Mouse (Mus musculus) hindbrain, embryonic 10.5 days (tissue): ENCODE results near the gene Dohh. TPM values are rescaled to one million over a fixed set of nuclear protein-coding genes. Genes with fewer than 3 reads are reported as not detected.

Experiments
- DNase-seq: peaks from one replicate; pipeline ENCODE4 v3.0.0-alpha.2; 2017; ENCODE audit warnings: low spot score
- H3K27ac ChIP-seq: fragments of 300-500 bp; sonication (generic); 2 replicates; pipeline ENCODE4 v1.5.1; 2016; ENCODE audit warnings: mild to moderate bottlenecking, moderate library complexity
- H3K27me3 ChIP-seq: fragments of 300-500 bp; sonication (generic); 2 replicates; pipeline ENCODE4 v1.6.1; 2016; ENCODE audit warnings: mild to moderate bottlenecking; ENCODE audit not compliant: poor library complexity, insufficient read depth, severe bottlenecking
- H3K36me3 ChIP-seq: fragments of 300-500 bp; sonication (generic); 2 replicates; pipeline ENCODE4 v1.6.1; 2016; ENCODE audit warnings: mild to moderate bottlenecking, moderate library complexity
- H3K4me1 ChIP-seq: fragments of 300-500 bp; sonication (generic); replicated peaks from 2 replicates; pipeline ENCODE4 v1.6.1; 2016; ENCODE audit warnings: mild to moderate bottlenecking
- H3K4me3 ChIP-seq: fragments of 300-500 bp; sonication (generic); 2 replicates; pipeline ENCODE4 v1.5.1; 2016; ENCODE audit warnings: mild to moderate bottlenecking, moderate library complexity
- H3K9me3 ChIP-seq: fragments of 300-500 bp; sonication (generic); 2 replicates; pipeline ENCODE4 v1.6.1; 2016; ENCODE audit warnings: mild to moderate bottlenecking, moderate library complexity
- WGBS: fragments of 180-500 bp; shearing (Covaris S2); methylation state at CpG from one replicate; pipeline ENCODE4 v1.1.7; 2016; 5-methylcytosine and 5-hydroxymethylcytosine counted together
- polyA plus RNA-seq: library from polyadenylated mRNA; unstranded; fragments of >200 nt; fragmentation: Nextera tagmentation; extraction: Ambion mirVana; gene quantifications from 2 replicates; pipeline ENCODE4 v1.2.1, GENCODE M21; 2016

Dohh gene
- polyA plus RNA-seq, 1 experiment from 2014 or later = 95.8 TPM

GRCm38 (mm10) chr10:81349961-81350350, 34.3 kb upstream of the Dohh start:
- under 1% methylated on average over 29 of the region's 29 CpGs for WGBS

GRCm38 (mm10) chr10:81350351-81351063, 33.7 kb upstream of the Dohh start, which contains the start of gene Hmg20b:
Gene Hmg20b, minus strand, starts transcription at chr10:81350480.
- peaks cover 57% of the 10 kb centered on the region for H3K4me1 ChIP-seq

More at GRCm38 (mm10) chr10:81349961-81350350, 34.3 kb upstream of the Dohh start:
- Histone ChIP-seq H3K4me1 (peaks cover 55% of the 10 kb centered on the region), H3K27ac (peak overlapping the region; percentile 89), H3K9me3 (no peaks in the 10 kb centered on the region), H3K4me3 (peak overlapping the region; percentile 92), H3K36me3 (peaks cover 38% of the 10 kb centered on the region), H3K27me3 (peaks cover 42% of the 10 kb centered on the region)
- DNase-seq = no peak

GRCm38 (mm10) chr10:81351678-81352291, 32.4 kb upstream of the Dohh start:
- H3K4me3 ChIP-seq = no peak overlapping the region

More at GRCm38 (mm10) chr10:81350351-81351063, 33.7 kb upstream of the Dohh start, which contains the start of gene Hmg20b:
- Histone ChIP-seq H3K9me3 (no peaks in the 10 kb centered on the region), H3K4me3 (peak within 1 kb of the TSS; percentile 92), H3K27me3 (peaks cover 39% of the 10 kb centered on the region), H3K27ac (peak within 1 kb of the TSS; percentile 89), H3K36me3 (peaks cover 32% of the 10 kb centered on the region)
- DNase-seq = peak; percentile 100
- under 1% methylated on average over 54 of the region's 54 CpGs for WGBS

GRCm38 (mm10) chr10:81354738-81355477, 29.3 kb upstream of the Dohh start:
- H3K27me3 ChIP-seq = peaks cover 35% of the 10 kb centered on the region
- H3K27ac ChIP-seq = no peak overlapping the region
- 66% methylated on average over 9 of the region's 9 CpGs for WGBS
- DNase-seq = no peak
- 0 out of 2 replicates have a peak, but pooled peaks cover 1% of the 10 kb centered on the region for H3K36me3 ChIP-seq
- H3K4me1 ChIP-seq = peaks cover 55% of the 10 kb centered on the region
- H3K4me3 ChIP-seq = no peak overlapping the region
- no peaks in the 10 kb centered on the region for H3K9me3 ChIP-seq

More at GRCm38 (mm10) chr10:81351678-81352291, 32.4 kb upstream of the Dohh start:
- 27% methylated on average over 9 of the region's 9 CpGs for WGBS
- peaks cover 39% of the 10 kb centered on the region for H3K27me3 ChIP-seq
- peaks cover 20% of the 10 kb centered on the region for H3K36me3 ChIP-seq
- no peaks in the 10 kb centered on the region for H3K9me3 ChIP-seq
- DNase-seq = no peak
- no peak overlapping the region for H3K27ac ChIP-seq
- peaks cover 57% of the 10 kb centered on the region for H3K4me1 ChIP-seq

- Histone ChIP-seq H3K27ac (no peak overlapping the region), H3K4me1 (peaks cover 60% of the 10 kb centered on the region), H3K27me3 (peaks cover 36% of the 10 kb centered on the region), H3K36me3 (0 out of 2 replicates have a peak, but pooled peaks cover 5% of the 10 kb centered on the region), H3K4me3 (0 out of 2 replicates have a peak overlapping the region, but pooled peaks have one; percentile 9), H3K9me3 (no peaks in the 10 kb centered on the region)
- 78% methylated on average over 4 of the region's 4 CpGs for WGBS
- no peak for DNase-seq
Observed at GRCm38 (mm10) chr10:81355533-81355932, 28.7 kb upstream of the Dohh start.

- Histone ChIP-seq H3K9me3 (no peaks in the 10 kb centered on the region), H3K4me1 (peaks cover 63% of the 10 kb centered on the region), H3K36me3 (peaks cover 12% of the 10 kb centered on the region; the same call in 1 of the 2 replicates), H3K27ac (peak overlapping the region; percentile 46; the same call in 1 of the 2 replicates), H3K27me3 (peaks cover 41% of the 10 kb centered on the region), H3K4me3 (peak overlapping the region; percentile 69)
- 60% methylated on average over 12 of the region's 12 CpGs for WGBS
- DNase-seq = no peak
Observed at GRCm38 (mm10) chr10:81356352-81356990, 27.8 kb upstream of the Dohh start.

- Histone ChIP-seq H3K9me3 (no peaks in the 10 kb centered on the region), H3K4me1 (peaks cover 70% of the 10 kb centered on the region), H3K27ac (peak within 1 kb of the TSS; percentile 87), H3K36me3 (peaks cover 19% of the 10 kb centered on the region), H3K27me3 (peaks cover 48% of the 10 kb centered on the region), H3K4me3 (peak within 1 kb of the TSS; percentile 69)
- WGBS = 1% methylated on average over 79 of the region's 79 CpGs
- DNase-seq = peak; percentile 88
Observed at GRCm38 (mm10) chr10:81356991-81357844, 27.0 kb upstream of the Dohh start, which contains the start of gene Mfsd12. Gene Mfsd12, plus strand, starts transcription at chr10:81357491.

- H3K27me3 ChIP-seq = peaks cover 58% of the 10 kb centered on the region
- 29% methylated on average over 4 of the region's 4 CpGs for WGBS
- H3K4me1 ChIP-seq = peaks cover 80% of the 10 kb centered on the region
- no peak for DNase-seq
- no peaks in the 10 kb centered on the region for H3K9me3 ChIP-seq
- H3K27ac ChIP-seq = peak overlapping the region; percentile 87; the same call in 1 of the 2 replicates
- H3K4me3 ChIP-seq = peak overlapping the region; percentile 69
- H3K36me3 ChIP-seq = peaks cover 28% of the 10 kb centered on the region
Observed at GRCm38 (mm10) chr10:81358209-81358608, 26.0 kb upstream of the Dohh start.

- Histone ChIP-seq H3K4me1 (peaks cover 86% of the 10 kb centered on the region), H3K9me3 (no peaks in the 10 kb centered on the region), H3K4me3 (peak overlapping the region; percentile 69; the same call in 1 of the 2 replicates), H3K27ac (no peak overlapping the region), H3K36me3 (peaks cover 28% of the 10 kb centered on the region), H3K27me3 (peaks cover 65% of the 10 kb centered on the region)
- DNase-seq = no peak
- 65% methylated on average over 1 of the region's 1 CpGs for WGBS
Observed at GRCm38 (mm10) chr10:81358841-81359240, 25.4 kb upstream of the Dohh start.

GRCm38 (mm10) chr10:81360721-81361120, 23.5 kb upstream of the Dohh start:
- 71% methylated on average over 8 of the region's 8 CpGs for WGBS
- Histone ChIP-seq H3K9me3 (no peaks in the 10 kb centered on the region), H3K4me1 (peaks cover 95% of the 10 kb centered on the region), H3K27ac (no peak overlapping the region; the same call in 1 of the 2 replicates), H3K4me3 (no peak overlapping the region), H3K36me3 (peaks cover 28% of the 10 kb centered on the region), H3K27me3 (peaks cover 76% of the 10 kb centered on the region)
- DNase-seq = no peak

GRCm38 (mm10) chr10:81362336-81362949, 21.8 kb upstream of the Dohh start:
- Histone ChIP-seq H3K36me3 (peaks cover 44% of the 10 kb centered on the region), H3K27ac (peak overlapping the region; percentile 80), H3K27me3 (peaks cover 65% of the 10 kb centered on the region)

More at GRCm38 (mm10) chr10:81362336-81362949, 21.8 kb upstream of the Dohh start:
- no peaks in the 10 kb centered on the region for H3K9me3 ChIP-seq
- peaks cover 100% of the 10 kb centered on the region for H3K4me1 ChIP-seq
- 81% methylated on average over 12 of the region's 12 CpGs for WGBS
- no peak overlapping the region for H3K4me3 ChIP-seq
- DNase-seq = no peak
